Mouse (Mus musculus): ENCODE data around the gene C1s2. TPM values are rescaled to one million over a fixed set of nuclear protein-coding genes. Genes with fewer than 3 reads are reported as not detected.
"Not testable (repeated sequence)": the region's sequence is repeated elsewhere in the genome, so short reads cannot be mapped to it uniquely, and the experiment has no call there.

Gene C1s2
- total RNA-seq (2021): under 1 TPM; 0.19 to 0.59 TPM

DNA sequence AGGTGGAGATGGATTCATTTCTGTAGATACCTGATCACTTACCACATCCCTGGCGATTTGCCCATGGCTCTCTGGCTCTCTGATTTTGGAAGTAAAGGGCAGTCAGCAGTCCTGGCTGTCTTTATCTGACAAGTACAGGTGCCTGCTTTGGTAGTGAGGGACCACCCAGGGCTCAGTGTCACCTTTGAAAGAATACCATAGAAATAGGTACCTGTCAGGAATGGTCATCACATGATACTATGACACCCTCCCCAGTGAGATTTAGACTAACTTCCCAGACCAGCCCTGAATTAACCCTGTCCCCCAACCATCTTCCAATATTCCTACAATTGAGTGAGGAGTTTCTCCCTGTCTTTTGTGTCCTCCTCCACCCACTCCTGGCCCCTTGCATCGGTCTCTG, at the start of gene C1s2:
C1s2 (minus strand) TSS at position 101 of the 400 bp plus-strand sequence.
- not testable (repeated sequence) for DNase-seq (ENCODE audit: extremely low spot score in 1 of 2, low spot score in 2 of 2)
- intact Hi-C loops (cut with DNase I): loop anchor here (5.0 kb wide), 1 partner anchor 64 kb away; the partner anchor contains the start of gene C1rb

DNA sequence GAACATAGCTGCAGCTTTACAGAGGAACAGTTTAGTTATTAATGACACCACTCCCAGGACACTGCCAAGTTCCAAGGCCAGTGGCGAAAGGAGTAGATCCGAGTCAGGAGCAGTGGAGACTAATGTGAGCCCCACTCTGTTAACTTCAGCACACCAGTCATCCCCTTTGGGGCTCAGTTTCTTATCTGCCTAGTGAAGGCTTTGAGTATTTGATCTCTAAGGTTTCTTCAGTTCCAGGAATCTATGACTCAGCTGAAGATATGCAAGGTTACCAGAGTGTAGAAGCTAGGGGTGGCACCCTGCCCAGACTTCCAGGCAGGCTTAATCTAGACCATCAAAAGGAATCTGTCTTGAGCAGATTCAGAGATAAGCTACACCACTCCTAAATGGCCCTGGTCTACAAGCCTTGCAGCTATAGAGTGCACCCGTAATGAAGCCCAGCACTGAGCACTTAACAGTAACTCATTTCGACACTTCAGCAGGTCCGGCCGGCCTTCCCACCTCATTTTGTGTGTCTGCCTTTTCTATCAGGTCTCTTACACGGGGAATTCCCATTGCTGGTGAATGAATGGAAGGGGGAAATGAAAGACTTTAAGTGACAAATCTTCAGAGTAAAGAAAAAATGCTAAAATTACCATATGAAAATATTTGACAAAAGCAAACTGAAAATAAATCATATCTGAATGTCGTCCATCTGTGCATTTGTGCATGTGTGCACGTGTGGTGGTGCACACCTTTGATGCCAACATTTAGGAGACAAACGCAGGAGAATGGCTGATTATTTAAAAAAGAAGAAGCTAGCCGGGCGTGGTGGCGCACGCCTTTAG, 47.9 kb upstream of the C1s2 start:
- peak; percentile 38 to 57 for DNase-seq (ENCODE audit: extremely low spot score in 1 of 2, low spot score in 2 of 2)
- intact Hi-C loops (cut with DNase I): no loop called here

DNA sequence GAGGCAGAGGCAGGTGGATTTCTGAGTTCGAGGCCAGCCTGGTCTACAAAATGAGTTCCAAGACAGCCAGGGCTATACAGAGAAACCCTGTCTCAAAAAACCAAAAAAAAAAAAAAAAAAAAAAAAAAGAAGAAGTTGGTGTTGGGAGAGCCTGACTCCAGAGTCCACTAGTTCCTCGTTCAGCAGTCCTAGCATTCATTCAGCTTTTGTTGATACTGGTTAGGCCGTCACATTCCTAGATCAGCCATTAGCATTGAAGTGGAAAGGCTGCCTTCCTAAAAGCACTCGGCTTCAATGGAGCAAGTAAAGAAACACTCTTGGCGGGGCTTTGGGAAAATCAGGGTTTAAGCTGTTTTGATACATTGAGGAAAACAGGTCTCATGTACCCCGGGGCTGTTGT, 46.4 kb upstream of the C1s2 start:
- DNase-seq (ENCODE audit: extremely low spot score in 1 of 2, low spot score in 2 of 2); intact Hi-C loops (cut with DNase I): not testable (repeated sequence)

DNA sequence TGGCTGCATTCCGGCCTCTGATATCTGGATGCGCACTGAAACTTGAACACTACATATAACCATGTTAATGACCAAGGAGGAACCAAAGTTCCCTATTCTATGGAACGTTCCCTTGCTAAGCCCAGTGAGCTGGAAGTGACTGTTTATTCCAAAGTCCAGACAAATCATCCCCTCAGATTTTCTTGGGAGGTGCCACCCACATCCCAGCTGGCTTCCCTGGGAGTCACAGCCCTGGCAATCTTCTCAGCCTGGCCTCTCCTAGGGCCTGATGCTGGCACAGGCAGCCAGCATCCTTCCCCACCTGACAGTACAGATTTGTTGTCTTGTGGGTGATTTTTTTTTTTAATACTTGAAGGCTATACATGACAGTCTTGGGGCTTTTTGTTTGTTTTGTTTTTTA, 43.6 kb upstream of the C1s2 start:
- intact Hi-C loops (cut with DNase I): no loop called here
- no peak for DNase-seq (ENCODE audit: extremely low spot score in 1 of 2, low spot score in 2 of 2)

DNA sequence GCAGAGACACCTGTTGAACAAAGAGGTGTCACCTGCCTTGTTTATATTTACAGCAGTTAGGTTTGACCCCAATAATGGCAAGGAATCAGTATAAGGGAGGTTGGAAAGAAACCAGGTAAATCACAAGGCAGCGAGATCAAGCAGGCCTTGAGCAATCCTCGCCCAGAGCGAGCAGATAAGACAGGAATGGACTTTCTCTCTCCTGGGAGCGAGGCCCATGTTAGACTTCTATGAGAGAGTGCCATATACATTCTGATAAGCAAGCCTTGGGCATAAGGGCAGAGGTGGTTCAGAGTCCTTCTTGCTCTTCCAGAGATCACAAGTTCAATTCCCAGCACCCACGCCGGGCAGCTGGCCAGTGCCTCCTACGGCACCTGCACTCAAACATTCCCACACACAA, 42.9 kb upstream of the C1s2 start:
- DNase-seq (ENCODE audit: extremely low spot score in 1 of 2, low spot score in 2 of 2): no peak
- intact Hi-C loops (cut with DNase I): no loop called here

DNA sequence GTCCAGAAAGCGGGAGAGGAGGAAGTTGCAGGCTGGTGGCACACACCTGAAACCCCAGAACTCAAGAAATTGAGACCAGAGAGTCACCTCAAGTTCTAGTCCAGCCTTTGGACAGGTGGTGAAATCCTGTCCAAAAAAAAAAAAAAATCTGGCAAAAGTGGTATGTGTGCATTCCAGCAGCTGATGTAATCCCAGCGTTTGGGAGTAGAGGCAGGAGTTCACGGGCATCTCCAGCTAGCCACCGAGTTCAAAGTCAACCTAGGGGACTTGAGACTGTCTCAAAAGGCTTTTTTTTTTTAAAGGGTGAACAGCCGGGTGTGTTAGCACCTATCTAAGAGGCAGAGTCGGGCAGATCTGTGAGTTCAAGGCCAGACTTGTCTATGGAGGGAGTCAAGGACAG, 40.3 kb upstream of the C1s2 start:
- intact Hi-C loops (cut with DNase I): no loop called here

DNA sequence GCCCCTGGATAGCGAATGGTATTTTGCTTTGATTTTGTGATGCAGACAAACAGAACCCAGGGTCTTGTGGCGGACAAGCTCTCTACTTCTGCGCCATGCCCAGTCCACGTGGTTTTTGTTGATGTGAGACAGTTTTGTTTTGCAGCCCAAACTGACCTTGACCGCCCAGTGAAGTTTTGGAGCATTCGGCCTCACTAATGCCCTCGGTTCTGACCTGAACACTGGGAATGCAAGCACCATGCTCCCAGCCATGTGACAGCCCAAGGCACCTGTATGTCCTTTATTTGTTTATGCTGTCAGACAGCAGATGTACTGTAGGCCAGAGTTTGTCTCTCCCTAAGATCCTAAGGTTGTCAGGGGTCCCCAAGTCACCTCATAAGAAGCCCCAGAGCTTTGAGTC, 38.7 kb upstream of the C1s2 start:
- intact Hi-C loops (cut with DNase I): no loop called here
- DNase-seq (ENCODE audit: extremely low spot score in 1 of 2, low spot score in 2 of 2): no peak

More for the DNA sequence above, 40.3 kb upstream of the C1s2 start:
- no peak for DNase-seq (ENCODE audit: extremely low spot score in 1 of 2, low spot score in 2 of 2)

DNA sequence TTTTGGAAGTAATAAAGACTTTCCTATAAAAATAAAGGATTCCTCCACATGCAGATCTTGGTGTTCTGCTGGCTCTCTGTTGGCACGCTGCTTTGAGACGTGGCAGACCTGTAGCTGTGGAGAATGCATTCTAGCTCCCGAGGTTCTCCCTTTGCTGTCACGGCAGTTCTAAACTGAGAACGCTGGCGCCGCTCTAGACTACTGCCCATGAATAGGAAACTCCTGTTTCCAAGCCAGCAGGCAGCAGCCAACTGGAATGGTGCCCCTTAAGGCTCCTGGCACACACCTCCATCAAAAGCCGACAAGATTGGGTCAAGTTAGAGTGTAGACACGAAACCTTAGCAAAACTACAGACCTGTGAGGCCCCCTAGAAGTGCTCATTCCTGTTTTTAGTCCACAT, 37.7 kb upstream of the C1s2 start:
- DNase-seq (ENCODE audit: extremely low spot score in 1 of 2, low spot score in 2 of 2): peak; percentile 43 to 52
- intact Hi-C loops (cut with DNase I): no loop called here

DNA sequence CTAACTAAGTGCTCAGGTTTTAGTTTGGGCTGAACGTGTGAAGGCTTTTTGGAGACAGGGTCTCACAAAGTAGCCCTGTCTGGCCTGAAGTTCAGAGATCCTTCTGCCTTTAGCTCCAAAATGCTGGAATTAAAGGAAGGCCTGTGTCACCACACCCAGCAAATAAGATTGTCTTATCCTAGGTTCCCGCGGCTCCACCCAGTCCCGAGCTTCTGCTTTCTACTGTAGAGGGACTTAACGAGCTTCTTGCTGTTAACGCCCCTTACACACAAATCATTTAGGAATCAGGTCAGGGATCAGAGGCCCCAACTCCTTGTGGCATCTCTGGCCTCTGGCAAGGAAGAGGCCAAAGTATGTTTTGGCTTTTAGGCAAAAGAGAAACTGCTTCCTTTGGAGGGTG, 36.2 kb upstream of the C1s2 start:
- DNase-seq (ENCODE audit: extremely low spot score in 1 of 2, low spot score in 2 of 2): no peak
- intact Hi-C loops (cut with DNase I): no loop called here

DNA sequence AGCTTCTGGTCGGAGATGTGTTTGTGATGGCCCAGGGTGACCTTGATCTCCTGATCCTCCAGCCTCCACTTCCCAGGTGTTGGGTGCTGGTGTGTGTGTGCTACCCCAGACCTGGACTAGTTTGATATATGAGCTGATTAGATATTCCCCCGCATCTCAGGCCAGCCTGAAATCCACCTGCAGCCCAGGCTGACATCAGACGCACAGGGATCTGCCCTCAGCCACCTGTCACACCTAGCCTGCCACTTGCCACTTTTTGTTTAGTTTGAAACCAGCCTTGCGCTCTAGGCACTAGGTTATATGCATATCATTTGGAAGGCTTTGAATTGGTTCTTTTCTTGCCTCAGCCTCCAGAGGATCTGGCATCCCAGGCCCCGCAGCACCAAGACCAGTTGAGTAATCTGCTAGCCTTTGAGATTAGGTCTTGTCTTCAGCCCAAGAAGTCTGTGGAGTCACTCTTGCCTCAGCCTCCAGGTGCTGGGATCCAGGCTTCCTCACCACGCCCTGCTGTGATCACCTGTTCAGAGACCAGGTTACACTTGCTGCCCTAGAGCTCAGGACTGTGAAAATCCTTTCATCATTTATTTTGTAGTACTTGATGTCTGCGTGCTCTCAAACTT, 34.5 kb upstream of the C1s2 start:
- intact Hi-C loops (cut with DNase I): no loop called here
- DNase-seq (ENCODE audit: extremely low spot score in 1 of 2, low spot score in 2 of 2): no peak

DNA sequence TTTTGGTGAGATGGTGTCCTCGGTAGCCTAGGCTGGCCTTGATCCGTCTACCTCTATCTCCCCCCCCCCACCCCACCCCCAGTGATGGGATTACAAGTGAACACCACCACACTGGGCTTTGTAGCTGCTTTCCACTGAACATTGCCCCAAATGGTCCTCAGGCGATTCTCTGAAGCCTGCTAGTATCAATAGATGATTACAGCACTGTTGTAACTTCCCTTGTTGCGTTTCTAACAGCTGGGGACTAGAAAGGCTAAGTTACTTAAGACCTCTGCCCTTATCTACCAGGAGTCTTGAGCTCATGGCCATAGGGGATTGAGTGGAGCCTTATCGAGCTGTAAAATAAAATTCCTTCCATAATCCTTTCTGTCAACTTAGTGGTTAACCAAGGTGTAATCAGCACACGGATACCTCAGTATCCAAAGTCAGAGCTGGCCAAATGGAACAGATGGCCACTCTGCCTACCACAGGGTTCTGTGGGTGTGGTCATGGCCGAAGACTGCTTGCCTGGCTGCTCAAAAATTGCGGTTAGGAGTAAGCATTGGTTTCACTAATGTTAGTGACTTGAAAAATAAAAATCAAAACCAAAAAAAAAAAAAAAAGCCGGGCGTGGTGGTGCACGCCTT, 33.5 kb upstream of the C1s2 start:
- intact Hi-C loops (cut with DNase I): no loop called here
- no peak for DNase-seq (ENCODE audit: extremely low spot score in 1 of 2, low spot score in 2 of 2)

DNA sequence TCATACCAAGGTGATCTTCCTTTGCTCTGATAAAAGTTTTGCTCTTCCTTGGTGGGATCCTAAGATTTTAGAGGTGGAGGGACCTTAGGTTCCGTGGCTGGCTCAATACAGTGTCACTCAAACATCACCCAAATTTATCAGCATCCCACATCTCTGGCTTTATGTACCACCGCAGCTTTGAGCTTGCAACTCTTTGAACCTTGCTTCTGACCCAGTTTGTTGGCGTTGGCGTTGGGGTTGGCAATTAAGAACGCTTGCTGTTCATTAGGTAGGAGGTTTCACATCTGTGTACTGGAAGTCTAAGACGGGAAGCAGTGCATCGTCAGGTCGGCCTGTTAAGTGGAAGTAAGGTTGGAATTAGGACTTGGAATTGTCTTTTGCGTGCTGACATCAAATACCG, 29.1 kb upstream of the C1s2 start:
- intact Hi-C loops (cut with DNase I): no loop called here
- DNase-seq (ENCODE audit: extremely low spot score in 1 of 2, low spot score in 2 of 2): no peak

DNA sequence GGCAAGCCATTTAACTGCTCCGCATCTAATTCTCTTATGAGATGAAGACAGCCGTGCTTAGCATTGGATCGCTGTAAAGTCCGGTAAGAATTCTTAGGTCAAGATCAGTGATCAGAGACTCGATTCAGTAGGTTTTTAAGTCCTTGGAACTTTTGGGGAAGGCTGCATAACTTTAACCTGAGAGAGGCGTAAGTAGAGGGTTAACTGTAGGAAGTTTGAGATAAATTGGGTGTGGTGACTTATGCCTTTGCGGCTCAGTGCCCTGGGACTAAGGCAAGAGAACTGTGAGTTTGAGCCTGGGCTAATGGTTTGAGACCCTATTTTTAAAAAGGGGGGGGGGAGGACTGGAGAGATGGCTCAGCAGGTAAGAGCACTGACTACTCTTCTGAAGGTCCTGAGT, 28.4 kb upstream of the C1s2 start:
- no peak for DNase-seq (ENCODE audit: extremely low spot score in 1 of 2, low spot score in 2 of 2)
- intact Hi-C loops (cut with DNase I): no loop called here

DNA sequence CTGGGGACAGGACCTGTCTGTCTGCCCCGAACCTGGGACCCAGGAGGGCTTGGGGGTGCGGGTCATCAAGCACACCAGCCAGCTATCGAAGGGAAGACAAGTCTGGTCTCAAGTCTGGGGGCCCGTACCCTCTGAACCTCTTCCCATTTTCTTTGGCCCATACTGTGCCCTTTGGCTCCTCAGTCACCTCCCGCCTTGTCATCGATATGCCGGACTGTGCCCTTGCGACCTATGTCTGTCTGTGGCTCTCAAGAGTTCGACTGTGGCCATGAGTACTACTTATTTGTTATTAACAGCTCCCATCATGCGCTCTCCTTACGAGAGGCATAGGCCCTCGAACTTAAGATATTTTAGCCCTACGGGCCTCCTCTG, 27.5 kb upstream of the C1s2 start:
- no peak for DNase-seq (ENCODE audit: extremely low spot score in 1 of 2, low spot score in 2 of 2)
- intact Hi-C loops (cut with DNase I): no loop called here

DNA sequence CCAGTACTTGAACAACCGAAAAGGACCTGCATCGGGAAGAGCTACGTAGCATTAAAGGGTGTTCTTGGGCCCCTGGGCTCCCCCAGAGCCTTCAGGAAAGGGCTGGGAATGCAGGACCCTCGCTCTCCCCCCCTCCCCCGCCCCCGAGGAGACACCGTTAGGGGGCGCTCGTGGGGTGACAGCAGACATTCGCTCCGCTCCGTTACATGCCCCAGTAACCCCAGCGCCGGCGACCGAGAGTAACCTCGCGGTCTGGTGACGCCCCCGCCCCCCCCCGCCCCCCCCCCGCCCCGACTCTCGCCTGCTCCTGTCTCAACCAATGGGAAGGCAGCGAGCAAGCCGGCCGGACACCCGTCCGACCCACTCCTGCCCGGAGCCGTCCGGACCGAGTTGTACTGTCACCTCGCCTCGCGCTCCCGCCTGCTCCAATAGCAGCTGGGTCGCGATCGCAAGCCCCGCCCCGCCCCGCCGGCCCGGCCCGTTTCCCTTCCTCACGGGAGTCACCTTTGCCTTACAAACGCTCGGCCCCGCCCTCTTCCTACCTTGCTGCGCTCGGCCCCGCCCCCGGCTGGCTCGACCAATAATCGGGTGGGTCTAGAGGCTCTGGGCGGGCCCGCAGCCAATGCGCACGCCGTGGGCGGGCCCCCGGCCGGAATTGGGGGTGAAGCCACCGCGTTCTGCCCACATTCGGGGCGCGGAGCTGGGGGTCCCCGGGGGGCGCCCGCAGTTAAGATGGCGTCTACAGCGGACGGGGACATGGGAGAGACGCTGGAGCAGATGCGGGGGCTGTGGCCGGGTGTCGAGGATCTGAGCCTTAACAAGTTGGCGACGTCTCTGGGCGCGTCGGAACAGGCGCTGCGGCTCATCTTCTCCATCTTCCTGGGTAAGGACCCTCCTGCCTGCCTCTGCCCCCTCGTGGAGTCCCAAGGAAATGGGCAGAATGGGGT, 26.9 kb upstream of the C1s2 start, which contains the start of gene Lpcat3:
Lpcat3 (plus strand) TSS at position 551 of the 947 bp plus-strand sequence.
- intact Hi-C loops (cut with DNase I): no loop called here
- DNase-seq (ENCODE audit: extremely low spot score in 1 of 2, low spot score in 2 of 2): peak; percentile 95 to 99

DNA sequence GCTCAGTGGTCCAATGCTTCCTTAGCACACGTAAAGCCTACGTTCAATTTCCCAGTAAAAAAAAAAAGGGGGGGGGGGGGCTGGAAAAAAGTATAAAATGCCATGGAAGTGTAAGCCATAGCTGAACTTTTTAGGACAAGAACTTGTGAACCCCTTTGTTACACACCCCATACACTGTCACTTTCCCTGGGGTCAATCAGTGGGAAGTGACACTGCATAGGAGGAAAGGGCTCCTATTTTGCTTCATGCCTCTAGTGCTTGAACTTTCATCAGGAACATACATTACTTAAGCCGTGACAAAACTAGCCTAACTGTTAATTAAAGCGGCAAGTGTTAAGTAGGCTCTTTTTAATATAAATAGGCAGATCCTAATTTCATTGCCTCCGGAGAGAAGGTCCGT, 26.1 kb upstream of the C1s2 start:
- DNase-seq (ENCODE audit: extremely low spot score in 1 of 2, low spot score in 2 of 2): no peak
- intact Hi-C loops (cut with DNase I): no loop called here

DNA sequence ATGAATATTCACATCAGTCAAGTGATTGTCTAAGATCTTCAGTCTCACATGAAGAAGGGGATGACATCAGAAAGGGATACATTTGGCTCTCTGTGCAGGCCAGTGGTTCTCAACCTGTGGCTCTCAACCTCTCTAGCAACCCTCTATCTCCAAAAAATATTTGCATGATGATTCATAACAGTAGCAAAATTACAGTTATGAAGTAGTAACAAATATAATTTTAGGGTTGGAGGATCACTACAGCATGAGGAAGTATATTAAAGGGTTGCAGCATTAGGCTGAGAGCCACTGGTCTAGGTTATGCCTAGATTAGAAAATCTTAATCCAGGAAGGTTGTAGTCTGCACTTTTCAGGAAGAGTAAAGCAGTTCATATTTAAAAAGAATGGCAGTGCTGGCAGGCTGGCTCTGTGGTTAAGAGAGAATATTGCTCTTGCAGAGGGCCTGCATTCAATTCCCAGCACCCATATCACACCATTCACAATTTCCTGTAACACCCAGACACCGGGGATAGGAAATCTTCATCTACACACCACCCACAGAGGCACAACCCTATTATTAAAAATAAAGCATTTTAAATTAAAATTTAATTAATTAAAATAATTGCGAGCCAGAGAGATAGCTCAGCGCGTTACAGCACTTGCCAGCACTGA, 25.4 kb upstream of the C1s2 start:
- intact Hi-C loops (cut with DNase I): no loop called here
- DNase-seq (ENCODE audit: extremely low spot score in 1 of 2, low spot score in 2 of 2): no peak

DNA sequence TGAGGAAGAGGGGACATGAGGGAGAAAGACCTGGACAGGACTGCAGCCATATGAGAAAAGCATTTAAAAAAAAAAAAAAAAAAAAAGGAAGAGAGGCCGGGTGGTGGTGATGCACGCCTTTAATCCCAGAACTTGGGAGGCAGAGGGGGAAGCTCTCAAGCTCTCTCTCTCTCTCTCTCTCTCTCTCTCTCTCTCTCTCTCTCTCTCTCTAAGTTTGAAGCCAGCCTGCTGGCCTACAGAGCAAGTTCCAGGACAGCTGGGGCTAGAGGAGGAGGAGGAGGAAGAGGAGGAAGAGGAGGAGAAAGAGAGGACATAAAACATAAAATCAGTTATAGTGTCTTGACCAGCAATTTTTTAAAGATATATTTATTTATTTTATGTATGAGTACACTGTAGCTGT, 22.2 kb upstream of the C1s2 start:
- DNase-seq (ENCODE audit: extremely low spot score in 1 of 2, low spot score in 2 of 2): no peak
- intact Hi-C loops (cut with DNase I): no loop called here

DNA sequence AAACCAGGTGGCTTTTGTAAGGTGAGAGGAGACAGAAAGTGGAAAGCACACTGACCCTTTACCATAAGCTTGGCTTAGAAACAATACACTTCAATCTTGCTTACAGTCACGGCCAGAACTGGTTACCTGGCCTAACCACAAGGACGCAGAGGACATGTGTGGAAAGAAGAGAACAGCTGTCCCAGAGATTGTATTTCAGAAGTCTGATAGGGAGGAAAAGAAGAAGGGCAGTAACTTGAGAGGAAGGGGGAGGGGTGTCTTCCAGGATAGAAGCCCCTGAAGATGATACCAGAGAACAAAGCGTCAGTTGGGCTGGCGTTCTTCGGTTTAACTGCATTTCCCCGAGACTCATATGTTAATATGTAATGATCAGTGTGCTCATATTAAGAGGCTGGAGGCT, 20.0 kb upstream of the C1s2 start:
- intact Hi-C loops (cut with DNase I): no loop called here
- no peak for DNase-seq (ENCODE audit: extremely low spot score in 1 of 2, low spot score in 2 of 2)
